Mouse (Mus musculus): ENCODE data around the gene Slc7a15. TPM values are rescaled to one million over a fixed set of nuclear protein-coding genes. Genes with fewer than 3 reads are reported as not detected.

Gene Slc7a15
- total and polyA plus RNA-seq, 2 experiments from 2014 or later = not detected

GRCm38 (mm10) chr12:8482169-8482568 lies 116.7 kb downstream of the Slc7a15 start:
- H3K27me3 ChIP-seq (ENCODE audit: insufficient read depth, low read length) = no peaks in the 10 kb centered on the region
- no peak for ATAC-seq
- H3K9ac ChIP-seq = no peak overlapping the region
- no peaks in the 10 kb centered on the region for H3K36me3 ChIP-seq (ENCODE audit: insufficient read depth)
- WGBS = 64% methylated on average over 2 of the region's 2 CpGs
- TF ChIP-seq CTCF (IDR thresholded peaks at IDR 0.05; ENCODE audit: low read depth) = no peak
- H3K27ac ChIP-seq (ENCODE audit: low read depth, low read length) = no peak overlapping the region
- H3K4me3 ChIP-seq (ENCODE audit: low read depth, low read length) = no peak overlapping the region
- no peaks in the 10 kb centered on the region for H3K9me3 ChIP-seq (ENCODE audit: low read length)
- DNase-seq = no peak
- H3K4me1 ChIP-seq (ENCODE audit: insufficient read depth) = no peaks in the 10 kb centered on the region
- H3K4me2 ChIP-seq (ENCODE audit: low read depth) = no peak overlapping the region

Other genes starting within 250 kb of the Slc7a15 start
- 278 and 289 TPM in 2 replicates for gene Rhob, start 99.1 kb downstream of the Slc7a15 start, total RNA-seq (2014; rRNA removed)
- gene Rhob, start 99.1 kb downstream of the Slc7a15 start, polyA plus RNA-seq (2015; fragmentation: Nextera tagmentation; extraction: Ambion mirVana) = 69.9 and 78.9 TPM in 2 replicates
- 103 and 133 TPM in 2 replicates for gene Pum2, start 75.1 kb upstream of the Slc7a15 start, total RNA-seq (2014; rRNA removed)
- gene Pum2, start 75.1 kb upstream of the Slc7a15 start, polyA plus RNA-seq (2015; fragmentation: Nextera tagmentation; extraction: Ambion mirVana) = 29.8 and 37.2 TPM in 2 replicates
- 12.4 and 19.4 TPM in 2 replicates for gene Sdc1, start 172.3 kb upstream of the Slc7a15 start, total RNA-seq (2014; rRNA removed)
- 15.2 and 17.7 TPM in 2 replicates for gene Sdc1, start 172.3 kb upstream of the Slc7a15 start, polyA plus RNA-seq (2015; fragmentation: Nextera tagmentation; extraction: Ambion mirVana)